Mouse (Mus musculus) heart, adult 11 months (tissue): ENCODE data around the gene Tnfsf12.
"Not testable (repeated sequence)": the region's sequence is repeated elsewhere in the genome, so short reads cannot be mapped to it uniquely, and the experiment has no call there.

Experiments used
- DNase-seq: peaks from one replicate; pipeline ENCODE4 v3.0.0; 2022

The Tnfsf12 gene

DNA sequence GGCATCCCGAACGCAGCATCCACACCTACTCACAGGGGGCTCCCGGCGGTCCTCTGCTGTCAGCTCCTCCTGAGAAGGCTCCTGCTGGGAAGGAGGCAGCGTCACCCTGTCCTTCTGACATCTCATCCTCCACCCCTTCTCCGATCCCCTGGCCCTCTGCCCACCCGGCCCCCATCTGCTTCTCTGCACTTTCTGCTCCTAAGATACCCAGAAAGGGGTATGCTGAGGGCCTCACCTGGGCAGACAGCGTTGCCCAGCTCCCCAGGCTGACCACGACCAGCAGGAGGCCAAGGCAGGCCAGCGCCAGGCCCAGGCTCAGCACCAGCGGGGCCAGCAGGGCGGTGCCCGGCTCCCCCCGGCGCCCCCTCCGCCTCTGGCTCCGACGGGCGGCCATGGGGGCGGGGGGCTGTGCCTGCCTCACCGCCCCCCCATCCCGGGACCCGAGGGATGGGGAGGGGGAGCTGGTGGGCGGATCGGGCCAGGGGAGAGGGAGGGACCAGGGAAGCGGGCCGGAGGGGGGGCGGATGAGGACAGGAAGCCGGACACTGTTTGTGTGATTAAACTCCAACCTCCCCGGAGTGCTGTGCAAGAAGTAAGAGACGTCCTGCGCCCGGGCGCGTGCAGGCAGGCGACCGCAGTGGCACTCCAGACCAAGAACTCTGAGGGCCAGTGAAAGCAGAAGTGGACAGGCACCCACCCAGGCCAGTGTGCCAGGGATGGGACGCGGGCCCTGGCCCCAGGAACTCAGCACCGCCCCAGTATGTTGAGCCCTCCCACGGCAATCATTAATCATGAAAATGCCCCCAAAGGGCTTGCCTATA lies at the start of gene Tnfsf12, which contains the start of gene Tnfsfm13:
TSS of gene Tnfsf12 (minus strand) at position 489 of the 821 bp plus-strand sequence.
TSS of gene Tnfsfm13 (minus strand) at position 738 of the 821 bp plus-strand sequence.
- DNase-seq: peak; percentile 99

- DNase-seq: not testable (repeated sequence)
Observed at GRCm38 (mm10) chr11:69731408-69731807, 35.8 kb upstream of the Tnfsf12 start.

- peak; percentile 93 for DNase-seq
Observed at GRCm38 (mm10) chr11:69729063-69729462, 33.4 kb upstream of the Tnfsf12 start.

DNA sequence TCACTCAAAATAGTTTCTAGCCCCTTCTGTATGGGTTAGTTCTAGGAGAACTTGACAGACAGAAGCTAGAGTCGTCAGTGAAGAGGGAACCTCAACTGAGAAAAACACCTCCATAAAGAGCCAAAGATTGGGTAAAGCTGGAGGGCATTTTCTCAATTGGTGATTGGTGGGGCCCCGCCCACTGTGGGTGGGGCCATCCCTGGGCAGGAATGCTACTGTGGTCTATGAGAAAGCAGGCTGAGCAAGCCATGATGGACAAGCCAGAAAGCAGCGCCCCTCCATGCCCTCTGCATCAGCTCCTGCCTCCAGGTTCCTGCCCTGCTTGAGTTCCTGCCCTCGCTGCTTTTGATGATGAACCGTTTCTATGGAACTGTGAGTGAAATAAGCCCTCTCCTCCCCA lies 30.3 kb upstream of the Tnfsf12 start:
- no peak for DNase-seq

GRCm38 (mm10) chr11:69723074-69723473 lies 27.4 kb upstream of the Tnfsf12 start:
- no peak for DNase-seq

- DNase-seq: no peak
Observed at GRCm38 (mm10) chr11:69720852-69721251, 25.2 kb upstream of the Tnfsf12 start.

DNA sequence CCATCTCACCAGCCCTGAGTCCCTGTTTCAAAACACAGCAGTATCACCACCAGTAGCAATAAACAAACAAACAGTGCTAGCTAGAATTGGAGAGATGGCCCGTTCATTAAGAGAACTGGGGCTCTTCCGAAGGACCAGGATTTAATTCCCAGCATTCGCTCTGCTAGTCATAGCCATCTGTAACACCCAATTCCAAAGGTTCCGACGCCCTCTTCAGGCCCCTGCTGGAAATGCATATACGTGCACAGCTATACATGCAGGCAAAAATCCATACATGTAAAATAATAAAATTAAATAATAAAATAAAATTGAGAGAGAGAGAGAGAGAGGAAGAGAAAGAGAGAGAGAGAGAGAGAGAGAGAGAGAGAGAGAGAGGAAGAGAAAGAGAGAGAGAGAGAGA lies 23.8 kb upstream of the Tnfsf12 start:
- no peak for DNase-seq

DNA sequence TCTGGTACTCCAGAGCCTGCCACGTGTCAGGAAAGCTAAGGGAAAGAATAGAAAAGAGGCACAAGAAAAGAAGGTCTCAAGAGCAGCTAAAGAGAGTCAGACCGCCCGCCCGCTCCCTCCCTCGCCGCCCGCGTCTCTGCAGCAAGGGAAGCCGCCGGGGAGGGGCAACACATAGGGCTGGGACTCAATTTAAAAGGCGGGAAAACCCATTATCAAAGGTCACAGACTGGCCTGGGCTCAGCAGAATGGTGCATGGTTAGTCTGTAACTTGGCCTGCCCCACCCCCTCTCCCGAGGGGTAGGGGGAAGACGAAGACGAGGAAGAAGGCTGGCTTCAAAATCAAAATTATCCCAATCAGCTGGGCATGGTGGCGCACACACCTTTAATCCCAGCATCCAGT lies 23.0 kb upstream of the Tnfsf12 start:
- DNase-seq: no peak

- no peak for DNase-seq
Observed at GRCm38 (mm10) chr11:69716953-69717352, 21.3 kb upstream of the Tnfsf12 start.

- peak; percentile 90 for DNase-seq
Observed at GRCm38 (mm10) chr11:69715929-69716328, 20.3 kb upstream of the Tnfsf12 start.

DNA sequence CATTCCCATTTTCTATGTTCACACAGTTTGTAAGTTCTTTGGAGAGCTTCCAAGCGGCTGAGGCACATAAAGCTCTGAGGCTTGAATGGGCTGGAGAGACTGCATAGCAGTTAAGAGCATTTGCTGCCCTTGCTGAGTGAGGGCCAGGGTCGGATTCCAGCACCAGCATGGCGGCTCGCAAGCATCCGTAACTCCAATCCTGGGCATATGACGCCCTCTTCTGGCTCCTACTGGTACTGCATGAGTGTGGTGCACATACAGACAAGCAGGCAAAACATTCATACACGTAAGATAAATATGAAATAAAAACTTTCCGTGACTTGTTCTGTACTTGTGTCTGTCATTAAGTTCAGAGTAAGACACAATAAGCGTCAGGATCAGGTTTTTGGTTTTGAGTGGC lies 19.8 kb upstream of the Tnfsf12 start:
- DNase-seq: peak; percentile 89

DNA sequence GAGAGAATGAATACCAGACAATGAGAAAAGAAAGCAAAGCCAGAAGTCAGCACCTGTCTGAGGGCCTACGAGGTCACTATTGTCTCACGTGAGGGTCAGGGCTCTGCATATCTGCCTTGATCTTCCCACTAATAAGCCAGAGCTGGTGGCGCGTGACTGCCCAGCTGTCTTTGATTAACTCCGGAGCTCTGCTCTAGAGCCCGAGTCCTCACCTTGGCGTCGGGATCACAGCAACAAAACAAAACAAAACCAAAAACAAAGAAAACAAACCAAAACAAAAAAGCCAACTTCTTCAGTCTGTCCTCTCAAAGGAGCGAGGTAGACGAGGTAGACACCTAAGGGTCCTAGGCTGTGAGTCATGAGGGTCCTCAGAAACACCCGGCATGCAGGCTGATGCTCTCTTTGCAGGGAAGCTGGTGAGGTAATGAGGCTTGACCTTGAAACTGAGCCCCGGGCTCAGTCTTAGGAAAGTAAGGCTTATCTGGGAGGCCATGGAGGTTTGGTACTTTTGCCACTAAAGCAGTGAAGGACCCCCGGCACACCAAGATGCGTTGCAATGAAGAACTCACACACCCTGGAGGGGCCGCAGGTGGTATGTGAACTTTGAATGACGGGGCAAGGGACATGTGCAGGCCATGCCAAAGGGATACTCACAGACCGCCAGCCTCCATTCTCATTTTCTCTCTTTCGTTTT lies 19.1 kb upstream of the Tnfsf12 start:
- peak; percentile 87 for DNase-seq

- no peak for DNase-seq
Observed at GRCm38 (mm10) chr11:69712954-69713672, 17.5 kb upstream of the Tnfsf12 start.

GRCm38 (mm10) chr11:69711082-69711481 lies 15.4 kb upstream of the Tnfsf12 start:
- no peak for DNase-seq

DNA sequence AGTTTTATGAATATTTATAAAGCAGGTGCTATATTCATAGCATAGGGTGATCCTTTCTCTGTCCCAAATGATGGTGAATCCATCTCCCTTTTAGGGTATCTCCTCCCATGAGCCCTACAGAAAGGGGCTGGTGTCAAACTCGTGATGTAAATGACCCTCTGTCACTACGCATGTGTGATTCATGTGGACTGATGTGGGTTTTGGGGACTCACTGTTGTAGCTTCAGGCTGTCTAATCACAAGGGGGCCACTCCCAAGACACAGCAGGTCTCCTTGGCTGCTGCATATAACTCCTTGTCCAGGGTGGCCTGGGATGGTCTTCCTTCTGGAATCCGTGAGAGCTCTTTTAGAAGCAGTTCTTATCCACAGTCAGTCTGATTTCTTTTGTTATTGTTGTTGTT lies 14.8 kb upstream of the Tnfsf12 start:
- DNase-seq: no peak

GRCm38 (mm10) chr11:69709554-69710446 lies 14.2 kb upstream of the Tnfsf12 start:
- no peak for DNase-seq

DNA sequence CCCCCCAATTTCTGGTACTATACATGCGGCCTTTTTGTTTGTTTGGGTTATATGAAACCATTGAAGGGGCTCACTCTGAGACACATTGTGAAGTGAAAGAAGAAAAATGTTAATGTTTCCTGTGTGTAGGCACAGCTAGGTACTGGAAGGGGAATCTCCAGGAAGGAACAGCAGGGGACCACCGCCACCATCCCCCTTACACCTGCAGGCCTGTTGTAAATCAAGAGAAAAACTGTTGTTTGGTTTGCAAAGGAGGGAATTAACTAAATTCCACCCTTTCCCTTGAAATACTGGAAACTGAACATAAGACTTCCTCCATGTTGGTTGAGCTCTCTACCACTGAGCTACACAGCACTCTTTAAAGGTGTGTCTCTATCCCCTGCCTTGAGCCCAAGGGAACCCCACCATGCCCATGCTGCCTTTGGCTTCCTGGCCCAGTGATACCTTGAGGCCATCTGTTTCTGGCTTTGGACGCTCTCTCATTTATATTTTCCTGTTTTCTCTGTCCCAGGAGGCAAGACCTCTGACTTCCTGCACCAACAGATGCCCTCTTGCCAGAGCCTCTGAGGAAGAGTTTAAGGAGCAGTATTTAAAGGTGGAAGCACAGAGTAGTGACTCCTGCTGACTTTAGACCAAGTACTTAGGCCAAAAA lies 13.1 kb upstream of the Tnfsf12 start:
- no peak for DNase-seq

- no peak for DNase-seq
Observed at GRCm38 (mm10) chr11:69707873-69708381, 12.3 kb upstream of the Tnfsf12 start.

GRCm38 (mm10) chr11:69707480-69707847 lies 11.8 kb upstream of the Tnfsf12 start:
- no peak for DNase-seq

- peak; percentile 99 for DNase-seq
Observed at GRCm38 (mm10) chr11:69706775-69707479, 11.3 kb upstream of the Tnfsf12 start.

DNA sequence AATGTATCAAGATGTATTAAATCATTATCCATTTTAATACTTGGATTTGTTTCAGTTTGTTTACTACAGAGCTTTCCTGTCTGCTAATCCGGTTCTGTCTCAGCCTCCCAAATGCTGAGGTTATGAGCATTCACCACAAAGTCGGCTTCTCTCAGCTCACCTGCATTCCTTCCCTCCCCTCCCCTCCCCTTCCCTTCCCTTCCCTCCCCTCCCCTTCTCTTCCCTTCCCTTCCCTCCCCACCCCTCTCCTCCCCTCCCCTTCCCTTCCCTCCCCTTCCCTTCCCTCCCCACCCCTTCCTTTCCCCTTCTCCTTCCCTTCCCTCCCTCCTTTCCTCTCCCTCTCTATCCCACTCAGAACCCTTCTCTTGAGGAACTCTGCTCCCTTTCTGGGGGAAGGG lies 9.0 kb upstream of the Tnfsf12 start:
- DNase-seq: no peak
